8 mouse cellular contexts compared by ENCODE assay signal in the genomic region with DNA sequence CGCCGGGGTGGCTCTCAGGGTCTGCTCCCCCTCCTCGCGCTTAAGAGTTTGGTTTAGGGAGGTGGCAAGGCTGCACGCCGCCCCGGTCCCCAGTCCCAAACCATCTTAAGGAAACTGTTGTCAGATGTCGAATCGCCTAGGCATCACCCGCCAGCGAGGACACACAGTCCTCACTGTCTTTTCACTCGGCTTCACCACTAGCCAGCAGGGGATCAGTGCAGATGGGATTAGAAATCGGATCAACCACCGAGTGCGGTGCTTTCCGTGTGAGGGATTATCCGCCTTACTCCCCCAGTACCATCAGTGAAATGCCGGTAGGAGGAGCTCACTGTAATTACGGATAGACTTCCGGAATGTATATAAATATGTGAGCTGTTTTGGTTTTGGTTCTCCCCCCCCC. TPM values are rescaled to one million over a fixed set of nuclear protein-coding genes. Genes with fewer than 3 reads are reported as not detected.
DNase-seq lines count a peak whose midpoint lies in the region; ATAC-seq lines count a peak whose summit lies in the region.

No protein-coding gene starts in this region.

- intact Hi-C loops in left cerebral cortex, postnatal 10 days (cut with DNase I) = no loop called here

- no peaks in the 10 kb centered on the region for H3K36me3 ChIP-seq in lung, embryonic 15.5 days
- no peaks in the 10 kb centered on the region for H3K36me3 ChIP-seq in intestine, embryonic 14.5 days (ENCODE audit: control insufficient read depth, insufficient read depth, low read length)
- H3K36me3 ChIP-seq in midbrain, embryonic 15.5 days (replicated peaks) = no peaks in the 10 kb centered on the region

- no peak for ATAC-seq in lung, embryonic 15.5 days (ENCODE audit: borderline replicate concordance, extremely low read depth, low FRiP score, low TSS enrichment)
- ATAC-seq in intestine, embryonic 14.5 days (replicated peaks; ENCODE audit: low FRiP score, low TSS enrichment, low read depth) = peak; percentile 4; the same call in 1 of the 2 replicates
- peak; percentile 19 for ATAC-seq in midbrain, embryonic 15.5 days (replicated peaks)

- peak overlapping the region; percentile 98 for H3K4me3 ChIP-seq in lung, embryonic 15.5 days
- peak overlapping the region; percentile 94 for H3K4me3 ChIP-seq in intestine, embryonic 14.5 days (ENCODE audit: low read depth, low read length)
- peak overlapping the region; percentile 94 for H3K4me3 ChIP-seq in midbrain, embryonic 15.5 days

- H3K9ac ChIP-seq in lung, embryonic 15.5 days = peak overlapping the region; percentile 95
- H3K9ac ChIP-seq in intestine, embryonic 14.5 days (ENCODE audit: low read length) = peak overlapping the region; percentile 91
- H3K9ac ChIP-seq in midbrain, embryonic 15.5 days = peak overlapping the region; percentile 74

- H3K27me3 ChIP-seq in lung, embryonic 15.5 days = no peaks in the 10 kb centered on the region
- H3K27me3 ChIP-seq in intestine, embryonic 14.5 days (replicated peaks; ENCODE audit: control insufficient read depth, insufficient read depth, low read length) = no peaks in the 10 kb centered on the region
- H3K27me3 ChIP-seq in midbrain, embryonic 15.5 days (replicated peaks) = no peaks in the 10 kb centered on the region

- peaks cover 13% of the 10 kb centered on the region for H3K4me1 ChIP-seq in lung, embryonic 15.5 days
- H3K4me1 ChIP-seq in intestine, embryonic 14.5 days (replicated peaks; ENCODE audit: control insufficient read depth, insufficient read depth, low read length) = peaks cover 12% of the 10 kb centered on the region
- peaks cover 13% of the 10 kb centered on the region for H3K4me1 ChIP-seq in midbrain, embryonic 15.5 days

- no peaks in the 10 kb centered on the region for H3K9me3 ChIP-seq in lung, embryonic 15.5 days
- H3K9me3 ChIP-seq in intestine, embryonic 14.5 days (ENCODE audit: control insufficient read depth, low read length) = no peaks in the 10 kb centered on the region
- no peaks in the 10 kb centered on the region for H3K9me3 ChIP-seq in midbrain, embryonic 15.5 days

- H3K27ac ChIP-seq in lung, embryonic 15.5 days = peak overlapping the region; percentile 99
- peak overlapping the region; percentile 97 for H3K27ac ChIP-seq in intestine, embryonic 14.5 days (ENCODE audit: low read depth)
- H3K27ac ChIP-seq in midbrain, embryonic 15.5 days = peak overlapping the region; percentile 94

- peak overlapping the region; percentile 72 for H3K4me2 ChIP-seq in lung, embryonic 15.5 days
- peak overlapping the region; percentile 81 for H3K4me2 ChIP-seq in intestine, embryonic 14.5 days (ENCODE audit: low read length)
- H3K4me2 ChIP-seq in midbrain, embryonic 15.5 days = peak overlapping the region; percentile 80

- no peak for DNase-seq in lung, postnatal 10 days
- DNase-seq in Muller cell, postnatal 12 days (ENCODE audit: inconsistent ontology term) = peak; percentile 76
- peak; percentile 68 for DNase-seq in embryo, embryonic 9.5 days (ENCODE audit: extremely low spot score)
- peak; percentile 87 for DNase-seq in intestine, embryonic 14.5 days (ENCODE audit: low spot score)
- DNase-seq in ovary, postnatal 36 days (ENCODE audit: low spot score) = no peak
- no peak for DNase-seq in left cerebral cortex, postnatal 10 days (ENCODE audit: extremely low spot score in 1 of 2, low spot score in 2 of 2)

- WGBS in lung, embryonic 15.5 days = under 1% methylated on average over 20 of the region's 20 CpGs
- WGBS in intestine, embryonic 14.5 days = under 1% methylated on average over 20 of the region's 20 CpGs
- under 1% methylated on average over 20 of the region's 20 CpGs for WGBS in midbrain, embryonic 15.5 days

RNA-seq across cellular contexts. Expression of a gene that starts 0.4 kb away (rescaled TPM):
- polyA plus RNA-seq in lung, embryonic 15.5 days (2015; fragmentation: Nextera tagmentation; extraction: Ambion mirVana) = 13.6 and 13.7 TPM in 2 replicates
- 11.5 and 14.3 TPM in 2 replicates for polyA plus RNA-seq in intestine, embryonic 14.5 days (2014; fragmentation: Nextera tagmentation; extraction: Ambion mirVana)
- polyA plus RNA-seq in midbrain, embryonic 15.5 days (2015; fragmentation: Nextera tagmentation; extraction: Ambion mirVana) = 6.1 and 6.2 TPM in 2 replicates
- 10 to 100 TPM; 38.3 to 42.9 TPM for total RNA-seq in left cerebral cortex, postnatal 10 days (2021)

RNA-seq across cellular contexts. Expression of a gene that starts 37.9 kb away (rescaled TPM):
- 25.0 and 25.1 TPM in 2 replicates for polyA plus RNA-seq in lung, embryonic 15.5 days (2015; fragmentation: Nextera tagmentation; extraction: Ambion mirVana)
- 22.8 and 23.8 TPM in 2 replicates for polyA plus RNA-seq in intestine, embryonic 14.5 days (2014; fragmentation: Nextera tagmentation; extraction: Ambion mirVana)
- 35.1 and 35.8 TPM in 2 replicates for polyA plus RNA-seq in midbrain, embryonic 15.5 days (2015; fragmentation: Nextera tagmentation; extraction: Ambion mirVana)
- 10 to 100 TPM; 12.6 to 13.1 TPM for total RNA-seq in left cerebral cortex, postnatal 10 days (2021)

Comparison
In these comparisons a context has a peak if more than half of its experiments do, and no peak if none do; other contexts are left out.
1. DNase-seq: peak in Muller cell, postnatal 12 days (single experiment), embryo, embryonic 9.5 days (single experiment) and intestine, embryonic 14.5 days (single experiment); none in lung, postnatal 10 days (single experiment), ovary, postnatal 36 days (single experiment) and left cerebral cortex, postnatal 10 days (0 of 2).
2. Peak in every context shown above with its lines, with median percentiles within 50 percentile points of each other: H3K27ac ChIP-seq, H3K4me2 ChIP-seq, H3K4me3 ChIP-seq and H3K9ac ChIP-seq.